Mouse (Mus musculus) MEL (cell line): ENCODE data around the gene Rps11. TPM values are rescaled to one million over a fixed set of nuclear protein-coding genes. Genes with fewer than 3 reads are reported as not detected.
"Not testable (repeated sequence)": the region's sequence is repeated elsewhere in the genome, so short reads cannot be mapped to it uniquely, and the experiment has no call there.

Source experiments
- DNase-seq: peaks from one replicate; pipeline ENCODE4 v3.0.0; 2011; ENCODE audit warnings: low read depth, low spot score
- H3K27ac ChIP-seq: 2 replicates; pipeline ENCODE4 v1.5.1; 2012; ENCODE audit warnings: low read depth, mild to moderate bottlenecking, control low read depth, low read length, moderate library complexity; ENCODE audit not compliant: control insufficient read depth
- H3K27me3 ChIP-seq, 2 experiments: fragments of 150-350 bp in 1 of 2; sonication (generic) in 1 of 2; 2 replicates each; pipeline ENCODE4 v1.6.1; 2012; ENCODE audit warnings: low read length in 2 of 2, mild to moderate bottlenecking in 2 of 2, improper control_type of control experiment in 1 of 2, moderate library complexity in 1 of 2; ENCODE audit not compliant: insufficient read depth in 2 of 2, control insufficient read depth in 1 of 2
- H3K36me3 ChIP-seq, 2 experiments: 2 replicates each; pipeline ENCODE4 v1.6.1; 2012 to 2014; ENCODE audit warnings: low read length in 2 of 2, improper control_type of control experiment in 1 of 2, inconsistent platforms in 1 of 2, mild to moderate bottlenecking in 1 of 2; ENCODE audit not compliant: insufficient read depth in 2 of 2, control insufficient read depth in 1 of 2
- H3K4me1 ChIP-seq, 2 experiments: fragments of 150-350 bp in 1 of 2; sonication (generic) in 1 of 2; 2 replicates each; pipeline ENCODE4 v1.6.1; 2012; ENCODE audit warnings: low read length in 2 of 2, improper control_type of control experiment in 1 of 2, mild to moderate bottlenecking in 1 of 2; ENCODE audit not compliant: insufficient read depth in 2 of 2, control insufficient read depth in 1 of 2
- H3K4me3 ChIP-seq, 2 experiments: fragments of 150-350 bp in 1 of 2; sonication (generic) in 1 of 2; 2 replicates each; pipeline ENCODE4 v1.5.1; 2012; ENCODE audit warnings: low read depth in 2 of 2, low read length in 2 of 2, mild to moderate bottlenecking in 2 of 2, moderate library complexity in 2 of 2, control low read depth in 1 of 2, improper control_type of control experiment in 1 of 2; ENCODE audit not compliant: control insufficient read depth in 1 of 2, insufficient read depth in 1 of 2
- H3K79me2 ChIP-seq: 2 replicates; pipeline ENCODE4 v1.6.1; 2012; ENCODE audit warnings: mild to moderate bottlenecking, low read length, moderate library complexity; ENCODE audit not compliant: control insufficient read depth, poor library complexity, insufficient read depth
- H3K9ac ChIP-seq: 2 replicates; pipeline ENCODE4 v1.6.1; 2012; ENCODE audit warnings: low read depth, mild to moderate bottlenecking, control low read depth, low read length, moderate library complexity; ENCODE audit not compliant: control insufficient read depth, poor library complexity, severe bottlenecking
- H3K9me3 ChIP-seq: fragments of 150-350 bp; sonication (generic); replicated peaks from 2 replicates; pipeline ENCODE4 v1.6.1; 2012; ENCODE audit warnings: mild to moderate bottlenecking, low read length, improper control_type of control experiment, moderate library complexity; ENCODE audit not compliant: insufficient read depth
- BHLHE40 ChIP-seq: IDR thresholded peaks from 2 replicates; pipeline ENCODE4 v1.6.1; 2012; ENCODE audit warnings: low read depth, mild to moderate bottlenecking, inconsistent platforms, low read length, improper control_type of control experiment, borderline replicate concordance
- CHD1 ChIP-seq: IDR thresholded peaks from 2 replicates; pipeline ENCODE4 v1.6.1; 2012; ENCODE audit warnings: low read depth, mild to moderate bottlenecking, inconsistent platforms, low read length, improper control_type of control experiment
- CTCF ChIP-seq, 3 experiments: IDR thresholded peaks in 2 of 3; conservative IDR thresholded peaks in 1 of 3; 2 replicates each; pipeline ENCODE4 v1.5.1; 2011 to 2012; ENCODE audit warnings: low read length in 3 of 3, low read depth in 2 of 3, mild to moderate bottlenecking in 2 of 3, improper control_type of control experiment in 1 of 3, inconsistent platforms in 1 of 3, mixed read lengths in 1 of 3, moderate library complexity in 1 of 3; ENCODE audit not compliant: control insufficient read depth in 1 of 3, insufficient read depth in 1 of 3, poor library complexity in 1 of 3, severe bottlenecking in 1 of 3
- ELF1 ChIP-seq: IDR thresholded peaks from 2 replicates; pipeline ENCODE4 v1.6.1; 2014; ENCODE audit warnings: low read depth, mild to moderate bottlenecking, inconsistent platforms, low read length, improper control_type of control experiment, moderate library complexity
- ETS1 ChIP-seq: IDR thresholded peaks from 2 replicates; pipeline ENCODE4 v1.6.1; 2012; ENCODE audit warnings: low read depth, mild to moderate bottlenecking, inconsistent platforms, low read length, improper control_type of control experiment, moderate library complexity
- JUND ChIP-seq: IDR thresholded peaks from 2 replicates; pipeline ENCODE4 v1.6.1; 2011; ENCODE audit warnings: low read depth, mild to moderate bottlenecking, improper control_type of control experiment, low read length
- KAT2A ChIP-seq: conservative IDR thresholded peaks from 2 replicates; pipeline ENCODE4 v1.6.1; 2012; ENCODE audit warnings: low read depth, low read length, improper control_type of control experiment, inconsistent platforms
- MAZ ChIP-seq: IDR thresholded peaks from 2 replicates; pipeline ENCODE4 v1.6.1; 2012; ENCODE audit warnings: low read depth, mild to moderate bottlenecking, inconsistent platforms, low read length, improper control_type of control experiment
- MXI1 ChIP-seq: IDR thresholded peaks from 2 replicates; pipeline ENCODE4 v1.6.1; 2011; ENCODE audit warnings: mild to moderate bottlenecking, low read depth, low read length, improper control_type of control experiment
- MYC ChIP-seq: IDR thresholded peaks from 2 replicates; pipeline ENCODE4 v1.6.1; 2011; ENCODE audit warnings: low read depth, mild to moderate bottlenecking, low read length, improper control_type of control experiment, moderate library complexity
- NELFE ChIP-seq: IDR thresholded peaks from 2 replicates; pipeline ENCODE4 v1.6.1; 2011; ENCODE audit warnings: low read depth, low read length, improper control_type of control experiment
- POLR2A ChIP-seq, 2 experiments: IDR thresholded peaks; 2 replicates each; pipeline ENCODE4 v1.6.1; 2011 to 2012; ENCODE audit warnings: low read length in 2 of 2, mild to moderate bottlenecking in 2 of 2, control low read depth in 1 of 2, improper control_type of control experiment in 1 of 2, low read depth in 1 of 2, moderate library complexity in 1 of 2; ENCODE audit not compliant: control insufficient read depth in 1 of 2, insufficient read depth in 1 of 2, poor library complexity in 1 of 2
- POLR2AphosphoS5 ChIP-seq: IDR thresholded peaks from 2 replicates; pipeline ENCODE4 v1.6.1; 2012; ENCODE audit warnings: low read depth, borderline replicate concordance, mild to moderate bottlenecking, inconsistent platforms, low read length, moderate library complexity, mixed read lengths
- RAD21 ChIP-seq: IDR thresholded peaks from 2 replicates; pipeline ENCODE4 v1.6.1; 2011; ENCODE audit warnings: mild to moderate bottlenecking, low read depth, low read length, improper control_type of control experiment
- SIN3A ChIP-seq: IDR thresholded peaks from 2 replicates; pipeline ENCODE4 v1.6.1; 2012; ENCODE audit warnings: low read length, improper control_type of control experiment, inconsistent platforms
- TBP ChIP-seq: IDR thresholded peaks from 2 replicates; pipeline ENCODE4 v1.8.0; 2011; ENCODE audit warnings: low read depth, low read length, improper control_type of control experiment
- TCF12 ChIP-seq: IDR thresholded peaks from 2 replicates; pipeline ENCODE4 v1.6.1; 2014; ENCODE audit warnings: low read depth, mild to moderate bottlenecking, inconsistent platforms, low read length, improper control_type of control experiment, moderate library complexity
- USF1 ChIP-seq: IDR thresholded peaks from 2 replicates; pipeline ENCODE4 v1.6.1; 2014; ENCODE audit warnings: low read depth, mild to moderate bottlenecking, inconsistent platforms, low read length, improper control_type of control experiment, moderate library complexity
- USF2 ChIP-seq, 2 experiments: IDR thresholded peaks; 2 replicates each; pipeline ENCODE4 v1.6.1; 2011 to 2012; ENCODE audit warnings: improper control_type of control experiment in 2 of 2, low read length in 2 of 2, borderline replicate concordance in 1 of 2, inconsistent platforms in 1 of 2, low read depth in 1 of 2, mild to moderate bottlenecking in 1 of 2; ENCODE audit not compliant: insufficient read depth in 1 of 2
- ZC3H11A ChIP-seq: IDR thresholded peaks from 2 replicates; pipeline ENCODE4 v1.6.1; 2012; ENCODE audit warnings: low read depth, mild to moderate bottlenecking, inconsistent platforms, low read length, improper control_type of control experiment
- ZNF384 ChIP-seq: IDR thresholded peaks from 2 replicates; pipeline ENCODE4 v1.6.1; 2012; ENCODE audit warnings: low read depth, mild to moderate bottlenecking, inconsistent platforms, low read length, improper control_type of control experiment
- polyA plus RNA-seq, 2 experiments: library from polyadenylated mRNA; stranded (reverse) in 1 of 2; unstranded in 1 of 2; fragments of >175 nt in 1 of 2; fragments of >200 nt in 1 of 2; gene quantifications; 2 replicates each; pipeline versions ENCODE4 v1.2.1 to v1.2.4; 2012; ENCODE audit warnings: low replicate concordance in 2 of 2, low read depth in 1 of 2; ENCODE audit not compliant: insufficient read length in 2 of 2, insufficient read depth in 1 of 2, missing spikeins in 1 of 2
- total RNA-seq: library from RNA; depleted of rRNA; stranded (reverse); fragments of 300-350 nt; gene quantifications from 2 replicates; pipeline ENCODE4 v1.2.3, GENCODE M21; 2012

The Rps11 gene
- total and polyA plus RNA-seq, 3 experiments, result 2,708 to 5,434 (median 3,189) TPM

DNA sequence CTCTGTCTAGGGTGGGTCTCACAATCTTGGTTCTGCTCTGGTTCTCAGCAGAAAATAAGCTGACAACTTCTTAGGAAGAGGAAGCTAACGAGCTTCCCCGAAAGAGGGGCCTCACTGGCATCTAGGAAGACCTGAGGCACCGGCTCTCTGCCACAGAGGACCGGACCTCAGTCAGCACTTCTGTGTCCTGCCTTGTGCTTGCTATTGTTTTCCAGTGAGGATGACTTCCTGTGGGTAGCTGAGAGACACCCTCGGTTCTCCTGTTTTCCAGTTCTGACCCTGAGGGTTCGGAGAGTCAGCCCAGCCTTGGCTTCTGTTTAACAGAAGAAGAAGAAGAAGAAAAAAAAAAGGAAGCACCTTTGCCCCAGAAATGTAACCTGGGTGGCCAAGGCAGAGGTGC, 26.8 kb downstream of the Rps11 start:
- TF ChIP-seq TBP, result peak; percentile 13; the same call in 1 of the 2 replicates
- TF ChIP-seq ELF1, result no peak
- TF ChIP-seq POLR2A (IDR thresholded peaks at IDR 0.05; ENCODE audit: control insufficient read depth in 1 of 2, insufficient read depth in 1 of 2, low read depth in 1 of 2, low read length in 2 of 2, poor library complexity in 1 of 2), result peak in 1 of 2 experiments; percentile 44; a peak in 1 of 4 replicates
- peak; percentile 76 for TF ChIP-seq ZNF384
- TF ChIP-seq, all 39 proteins: peak for 3
- H3K27ac ChIP-seq, result peak overlapping the region; percentile 57; the same call in 1 of the 2 replicates
- H3K4me3 ChIP-seq, result peak overlapping the region; percentile 40 to 50
- H3K9ac ChIP-seq, result peak overlapping the region; percentile 66
- no peaks in the 10 kb centered on the region for H3K27me3 ChIP-seq
- H3K9me3 ChIP-seq, result no peaks in the 10 kb centered on the region
- peaks cover 0 to 5% of the 10 kb centered on the region in 2 experiments; a peak in 2 of 4 replicates for H3K36me3 ChIP-seq
- H3K4me1 ChIP-seq, result peaks cover 5 to 21% of the 10 kb centered on the region in 2 experiments
- DNase-seq, result peak; percentile 73
- no peaks in the 10 kb centered on the region for H3K79me2 ChIP-seq

GRCm38 (mm10) chr7:45095965-45096364, 28.3 kb downstream of the Rps11 start:
- H3K36me3 ChIP-seq, H3K4me3 ChIP-seq, H3K27me3 ChIP-seq, H3K27ac ChIP-seq, H3K9me3 ChIP-seq, H3K79me2 ChIP-seq, DNase-seq, H3K9ac ChIP-seq: not testable (repeated sequence)
- peaks cover 5 to 21% of the 10 kb centered on the region in 2 experiments for H3K4me1 ChIP-seq

GRCm38 (mm10) chr7:45095367-45095766, 28.9 kb downstream of the Rps11 start:
- TF ChIP-seq MYC, result no peak
- no peak for TF ChIP-seq CTCF (IDR thresholded peaks at IDR 0.05 in 2 of 3, conservative IDR thresholded peaks at IDR 0.05 in 1 of 3; ENCODE audit: control insufficient read depth in 1 of 3, insufficient read depth in 1 of 3, low read depth in 2 of 3, low read length in 3 of 3, poor library complexity in 1 of 3, severe bottlenecking in 1 of 3)
- no peak for TF ChIP-seq JUND
- H3K36me3 ChIP-seq, result peaks cover 0 to 6% of the 10 kb centered on the region in 2 experiments; a peak in 2 of 4 replicates
- H3K79me2 ChIP-seq, result no peaks in the 10 kb centered on the region; the same call in 1 of the 2 replicates
- H3K4me1 ChIP-seq, result peaks cover 5 to 21% of the 10 kb centered on the region in 2 experiments
- H3K27ac ChIP-seq, result no peak overlapping the region
- no peak overlapping the region for H3K9ac ChIP-seq
- H3K4me3 ChIP-seq, result no peak overlapping the region
- no peak for DNase-seq
- H3K27me3 ChIP-seq, result no peaks in the 10 kb centered on the region
- no peaks in the 10 kb centered on the region for H3K9me3 ChIP-seq

DNA sequence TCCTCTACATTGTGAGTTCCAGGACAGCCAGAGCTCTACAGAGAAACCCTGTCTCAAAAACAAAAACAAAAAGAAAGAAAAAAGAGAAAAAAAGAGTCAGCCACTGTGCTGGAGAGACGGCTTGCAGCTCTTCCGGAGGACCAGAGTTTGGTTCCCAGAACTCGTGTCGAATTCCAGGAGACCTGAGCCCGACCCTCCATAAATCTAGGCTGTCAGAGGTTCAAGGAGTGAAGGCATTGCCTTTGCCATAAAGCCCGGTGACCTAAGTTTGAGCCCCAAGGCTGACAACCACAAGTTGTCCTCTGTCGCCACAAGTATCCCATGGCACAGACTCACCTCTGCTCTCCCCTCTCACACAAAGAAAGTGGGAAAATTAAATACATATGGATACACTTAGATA, 30.1 kb downstream of the Rps11 start:
- no peaks in the 10 kb centered on the region for H3K27me3 ChIP-seq
- DNase-seq, result no peak
- H3K79me2 ChIP-seq, result no peaks in the 10 kb centered on the region; the same call in 1 of the 2 replicates
- H3K27ac ChIP-seq, result no peak overlapping the region
- H3K4me1 ChIP-seq, result peaks cover 5 to 21% of the 10 kb centered on the region in 2 experiments
- H3K36me3 ChIP-seq, result peaks cover 0 to 12% of the 10 kb centered on the region in 2 experiments; a peak in 2 of 4 replicates
- no peak overlapping the region for H3K4me3 ChIP-seq
- no peaks in the 10 kb centered on the region for H3K9me3 ChIP-seq
- no peak overlapping the region for H3K9ac ChIP-seq
- no peak for TF ChIP-seq ETS1
- no peak for TF ChIP-seq RAD21
- TF ChIP-seq CHD1, result no peak
- no peak for TF ChIP-seq POLR2A (IDR thresholded peaks at IDR 0.05; ENCODE audit: control insufficient read depth in 1 of 2, insufficient read depth in 1 of 2, low read depth in 1 of 2, low read length in 2 of 2, poor library complexity in 1 of 2)
- no peak for TF ChIP-seq KAT2A
- no peak for TF ChIP-seq POLR2AphosphoS5
- TF ChIP-seq MAZ, result no peak
- no peak for TF ChIP-seq NELFE
- TF ChIP-seq USF2 (IDR thresholded peaks at IDR 0.05; ENCODE audit: borderline replicate concordance in 1 of 2, insufficient read depth in 1 of 2, low read depth in 1 of 2, low read length in 2 of 2), result no peak
- no peak for TF ChIP-seq USF1
- no peak for TF ChIP-seq MXI1
- no peak for TF ChIP-seq TCF12
- no peak for TF ChIP-seq SIN3A
- no peak for TF ChIP-seq ZC3H11A
- no peak for TF ChIP-seq BHLHE40
